Mouse (Mus musculus) c-Kit-positive CD71-positive TER-119-negative erythroid progenitor cells, embryonic 14.5 days (primary cell): ENCODE data around the gene Il33.

Source experiments
- DNase-seq: peaks from one replicate; pipeline ENCODE4 v3.0.0-alpha.2; 2013; ENCODE audit warnings: low read depth

Gene Il33

DNA sequence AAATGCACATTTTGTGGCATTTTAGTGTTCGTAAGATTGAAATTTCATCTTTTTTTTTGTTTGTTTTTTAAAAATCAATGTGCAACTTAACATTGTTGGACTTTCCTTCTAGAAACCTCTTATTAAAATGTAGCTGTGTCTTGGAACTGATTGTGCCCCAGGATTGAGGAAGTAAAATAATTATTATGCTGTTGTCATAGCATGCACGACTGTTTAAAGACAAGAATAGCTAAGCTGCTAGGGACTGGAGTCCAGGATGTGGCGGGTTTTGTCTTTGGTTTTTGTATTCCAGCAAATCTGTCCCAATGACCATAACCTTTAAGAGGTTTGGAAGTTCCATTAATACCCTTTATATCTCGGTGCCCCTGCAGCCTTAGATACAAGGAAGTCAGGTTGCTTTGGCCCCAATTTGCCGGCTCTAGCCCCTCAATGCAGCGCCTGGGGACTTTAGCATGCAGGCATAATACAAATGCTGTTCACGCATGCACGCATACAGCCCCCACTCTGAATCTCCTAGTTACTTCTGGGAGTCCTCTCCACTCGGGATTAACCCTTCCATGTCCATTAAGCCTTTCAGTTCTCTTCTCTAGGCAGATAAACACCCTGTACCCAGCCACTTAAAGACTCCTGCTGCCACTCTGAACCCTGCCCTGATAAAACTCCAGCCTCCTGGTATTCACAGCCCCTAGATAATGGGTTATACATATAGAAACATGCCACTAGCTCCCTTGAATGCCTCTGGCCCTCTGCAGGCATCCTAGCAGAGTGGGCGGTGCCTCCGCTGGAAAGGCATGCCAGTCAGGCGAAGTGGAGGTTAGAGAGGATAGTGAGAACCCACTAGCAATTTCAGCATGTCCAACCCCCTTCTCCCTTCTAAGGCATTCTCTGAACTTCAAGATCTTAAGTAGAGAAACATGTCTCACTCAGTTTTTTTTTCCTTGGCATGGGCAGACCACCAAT is 75.8 kb downstream of the Il33 start:
- no peak for DNase-seq

GRCm38 (mm10) chr19:30001550-30001949 is 76.6 kb downstream of the Il33 start:
- DNase-seq: no peak

DNA sequence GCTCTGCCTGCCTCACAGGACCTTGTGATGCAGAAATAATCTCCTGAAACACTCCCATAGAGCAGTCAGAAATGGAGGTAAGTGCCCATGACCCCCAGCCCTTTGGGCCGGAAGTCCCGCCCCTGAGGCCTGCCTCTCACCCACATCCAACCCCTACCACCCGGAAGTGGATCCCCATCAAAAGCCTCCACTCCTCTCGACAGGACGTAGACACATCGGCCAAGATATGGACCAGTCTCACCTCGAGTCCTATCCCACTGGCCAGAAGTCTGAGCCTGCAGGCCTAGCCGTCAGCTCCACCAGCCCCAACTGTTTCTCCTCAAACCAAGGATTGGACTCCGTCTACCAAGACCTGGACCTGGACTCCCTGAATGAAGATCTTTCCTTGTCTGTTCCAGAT is 78.7 kb downstream of the Il33 start, which contains the start of gene Trpd52l3:
Gene Trpd52l3, plus strand, starts transcription at position 170 of the 400 bp plus-strand sequence.
- DNase-seq: no peak

DNA sequence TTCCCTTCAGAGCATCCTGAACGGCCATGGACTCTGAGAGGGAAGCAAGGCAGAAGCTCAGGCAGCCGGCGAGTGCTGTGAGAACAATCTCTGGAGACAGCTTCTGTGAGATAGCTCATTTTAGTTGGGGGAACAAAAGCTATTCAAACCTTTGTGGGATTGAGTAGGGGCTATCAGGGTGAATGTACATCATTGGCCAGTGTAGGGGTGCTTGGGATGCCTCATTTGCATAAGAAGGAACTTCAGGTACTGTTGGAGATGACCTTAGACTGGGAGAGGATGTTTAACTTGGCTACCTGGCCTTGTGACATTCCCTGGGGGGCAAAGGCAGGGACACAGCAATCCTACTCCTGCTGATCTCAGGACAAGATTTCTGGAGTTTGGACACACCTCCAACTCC is 81.5 kb downstream of the Il33 start:
- DNase-seq: no peak
